Mouse (Mus musculus) testis, adult 2 months (tissue): Measurements from ENCODE around the gene Rtn2. TPM values are rescaled to one million over a fixed set of nuclear protein-coding genes. Genes with fewer than 3 reads are reported as not detected.

Source experiments
- H3K27ac ChIP-seq: fragments of 200-500 bp; 2 replicates; pipeline ENCODE4 v1.5.1; 2012; ENCODE audit warnings: low read depth, low read length; ENCODE audit not compliant: control insufficient read depth, insufficient read depth
- H3K27me3 ChIP-seq: fragments of 200-500 bp; 2 replicates; pipeline ENCODE4 v1.6.1; 2012; ENCODE audit warnings: mild to moderate bottlenecking, low read length, moderate library complexity; ENCODE audit not compliant: control insufficient read depth, insufficient read depth
- H3K36me3 ChIP-seq: fragments of 200-500 bp; 2 replicates; pipeline ENCODE4 v1.6.1; 2012; ENCODE audit warnings: mild to moderate bottlenecking, low read length; ENCODE audit not compliant: control insufficient read depth, insufficient read depth
- H3K4me1 ChIP-seq: fragments of 200-500 bp; 2 replicates; pipeline ENCODE4 v1.6.1; 2012; ENCODE audit warnings: low read length; ENCODE audit not compliant: control insufficient read depth, insufficient read depth
- H3K4me3 ChIP-seq: fragments of 200-500 bp; 2 replicates; pipeline ENCODE4 v1.5.1; 2012; ENCODE audit warnings: low read depth, mild to moderate bottlenecking, low read length, moderate library complexity, mixed read lengths; ENCODE audit not compliant: control insufficient read depth
- CTCF ChIP-seq: fragments of 200-500 bp; IDR thresholded peaks from 2 replicates; pipeline ENCODE4 v1.5.1; 2012; ENCODE audit warnings: low read depth, mild to moderate bottlenecking, inconsistent platforms, low read length, moderate library complexity; ENCODE audit not compliant: control insufficient read depth, insufficient read depth, insufficient replicate concordance
- POLR2A ChIP-seq: fragments of 200-500 bp; IDR thresholded peaks from 2 replicates; pipeline ENCODE4 v1.6.1; 2012; ENCODE audit warnings: low read depth, mild to moderate bottlenecking, inconsistent platforms, low read length, moderate library complexity; ENCODE audit not compliant: control insufficient read depth
- polyA plus RNA-seq: library from polyadenylated mRNA; depleted of rRNA; stranded (reverse); fragments of >200 nt; gene quantifications from 2 replicates; pipeline ENCODE4 v1.2.3, GENCODE M21; 2012

Rtn2 gene
- polyA plus RNA-seq, 1 experiment = 17.4 TPM

GRCm38 (mm10) chr7:19295503-19296185 is 13.2 kb downstream of the Rtn2 start:
- H3K27me3 ChIP-seq = no peaks in the 10 kb centered on the region
- peak overlapping the region; percentile 62 for H3K4me3 ChIP-seq
- TF ChIP-seq CTCF = peak; percentile 92
- no peak for TF ChIP-seq POLR2A
- peaks cover 27% of the 10 kb centered on the region for H3K4me1 ChIP-seq
- no peaks in the 10 kb centered on the region for H3K36me3 ChIP-seq
- no peak overlapping the region for H3K27ac ChIP-seq

- Histone ChIP-seq H3K27ac (no peak overlapping the region), H3K4me1 (peaks cover 15% of the 10 kb centered on the region), H3K36me3 (no peaks in the 10 kb centered on the region), H3K27me3 (no peaks in the 10 kb centered on the region), H3K4me3 (no peak overlapping the region)
- no peak for TF ChIP-seq CTCF
- TF ChIP-seq POLR2A = no peak
Observed at GRCm38 (mm10) chr7:19297034-19297433, 14.6 kb downstream of the Rtn2 start.

- Histone ChIP-seq H3K4me3 (no peak overlapping the region), H3K27me3 (no peaks in the 10 kb centered on the region), H3K36me3 (no peaks in the 10 kb centered on the region), H3K4me1 (peaks cover 15% of the 10 kb centered on the region), H3K27ac (no peak overlapping the region)
- no peak for TF ChIP-seq POLR2A
- no peak for TF ChIP-seq CTCF
Observed at GRCm38 (mm10) chr7:19297794-19298193, 15.4 kb downstream of the Rtn2 start.

- Histone ChIP-seq H3K4me1 (peaks cover 15% of the 10 kb centered on the region), H3K27me3 (no peaks in the 10 kb centered on the region), H3K4me3 (no peak overlapping the region), H3K27ac (no peak overlapping the region), H3K36me3 (no peaks in the 10 kb centered on the region)
- TF ChIP-seq POLR2A (no peak), CTCF (peak; percentile 40; the same call in 1 of the 2 replicates)
Observed at GRCm38 (mm10) chr7:19299194-19299593, 16.8 kb downstream of the Rtn2 start.

GRCm38 (mm10) chr7:19300501-19301421 is 18.3 kb downstream of the Rtn2 start:
- Histone ChIP-seq H3K36me3 (no peaks in the 10 kb centered on the region), H3K27me3 (no peaks in the 10 kb centered on the region; the same call in 1 of the 2 replicates), H3K4me3 (peak overlapping the region; percentile 78), H3K27ac (no peak overlapping the region), H3K4me1 (peaks cover 15% of the 10 kb centered on the region)
- TF ChIP-seq POLR2A = no peak
- TF ChIP-seq CTCF = peak; percentile 98

DNA sequence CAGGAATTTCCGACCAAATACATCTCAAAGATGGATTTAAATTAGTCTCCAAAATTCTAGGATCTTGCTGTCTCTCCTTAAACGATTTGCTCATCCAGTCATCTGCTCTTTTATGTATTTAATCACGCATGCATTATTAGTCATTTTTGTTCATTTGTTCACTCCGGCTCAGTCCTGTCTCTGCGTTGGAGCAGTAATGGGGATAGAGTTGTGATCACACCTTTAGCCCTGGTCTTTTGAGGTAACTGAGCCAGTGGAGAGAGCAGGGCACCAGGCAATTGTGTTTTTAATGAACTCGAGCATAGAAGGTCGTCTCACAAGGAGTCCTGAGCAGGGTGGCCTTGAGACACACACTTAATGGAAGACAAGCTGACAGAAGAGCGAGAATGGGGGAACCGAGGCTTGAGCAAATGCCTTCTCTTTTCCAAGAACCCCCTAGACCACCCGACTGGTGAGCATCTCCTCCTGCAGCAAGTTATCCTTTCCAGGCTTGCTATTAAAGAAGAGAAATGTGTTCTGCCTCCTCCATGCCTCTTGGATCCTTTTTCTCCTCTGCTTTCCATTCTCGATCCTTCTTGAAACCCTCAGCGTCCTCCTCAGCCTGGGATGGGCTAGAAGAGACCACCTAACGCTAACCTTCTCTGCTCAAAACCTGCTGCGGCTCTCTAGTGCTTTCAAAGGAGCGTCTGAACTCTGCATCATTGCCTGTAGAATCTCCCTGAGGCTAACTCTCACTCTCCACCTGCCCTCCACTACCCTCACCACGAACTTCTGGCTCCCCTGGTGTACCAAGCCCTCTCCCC is 19.2 kb downstream of the Rtn2 start:
- TF ChIP-seq POLR2A (no peak), CTCF (no peak)
- Histone ChIP-seq H3K27me3 (no peaks in the 10 kb centered on the region; the same call in 1 of the 2 replicates), H3K4me1 (peaks cover 13% of the 10 kb centered on the region), H3K4me3 (no peak overlapping the region), H3K27ac (no peak overlapping the region), H3K36me3 (no peaks in the 10 kb centered on the region)

DNA sequence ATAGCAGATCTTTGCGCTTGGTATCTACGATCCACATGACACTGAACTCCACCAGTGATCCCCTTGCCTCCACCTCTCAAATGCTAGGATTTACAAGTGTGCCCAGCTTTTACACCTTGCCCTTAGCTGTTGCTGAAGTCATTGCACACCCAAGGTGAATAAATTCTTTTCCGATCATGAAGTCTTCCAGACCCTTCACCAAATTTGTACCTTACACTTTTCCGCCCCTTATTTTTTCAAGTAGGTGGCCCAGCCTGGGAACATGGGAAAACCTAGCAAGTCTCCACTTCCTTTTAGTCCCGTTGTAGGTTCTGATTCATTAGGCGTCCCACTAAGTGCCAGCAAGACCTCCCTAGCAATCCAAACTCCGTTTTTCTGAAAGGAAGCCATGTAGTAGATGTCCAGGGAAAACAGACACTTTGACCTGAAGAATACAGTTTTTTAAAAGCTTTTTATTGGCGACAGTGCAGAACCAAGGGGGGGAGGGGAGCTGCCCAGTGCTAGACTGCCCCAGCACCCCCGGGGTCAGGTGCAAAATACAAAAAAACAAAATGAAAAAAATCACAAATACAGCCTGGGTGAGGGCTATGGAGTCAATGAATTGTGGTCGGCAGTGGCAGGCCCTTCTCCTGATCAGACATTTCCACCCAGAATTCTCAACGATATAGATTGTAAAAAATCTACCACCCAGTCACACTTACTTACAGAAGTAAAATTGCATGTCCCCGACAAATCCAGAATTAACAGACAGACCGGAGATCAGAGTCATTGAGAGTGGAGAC is 20.0 kb downstream of the Rtn2 start:
- no peaks in the 10 kb centered on the region; the same call in 1 of the 2 replicates for H3K27me3 ChIP-seq
- TF ChIP-seq POLR2A (no peak), CTCF (no peak)
- no peak overlapping the region for H3K4me3 ChIP-seq
- H3K27ac ChIP-seq = no peak overlapping the region
- H3K36me3 ChIP-seq = no peaks in the 10 kb centered on the region
- H3K4me1 ChIP-seq = peaks cover 19% of the 10 kb centered on the region
